Mouse (Mus musculus) spleen, adult 18-20 months (tissue): ENCODE measurements around the gene Fes.
A peak's percentile ranks its signal among the peaks of the same experiment; 100 is the strongest.

Source experiments
- DNase-seq, 2 experiments: peaks; one replicate each; pipeline ENCODE4 v3.0.0; 2022; ENCODE audit warnings: mixed read lengths in 2 of 2

Fes gene

DNA sequence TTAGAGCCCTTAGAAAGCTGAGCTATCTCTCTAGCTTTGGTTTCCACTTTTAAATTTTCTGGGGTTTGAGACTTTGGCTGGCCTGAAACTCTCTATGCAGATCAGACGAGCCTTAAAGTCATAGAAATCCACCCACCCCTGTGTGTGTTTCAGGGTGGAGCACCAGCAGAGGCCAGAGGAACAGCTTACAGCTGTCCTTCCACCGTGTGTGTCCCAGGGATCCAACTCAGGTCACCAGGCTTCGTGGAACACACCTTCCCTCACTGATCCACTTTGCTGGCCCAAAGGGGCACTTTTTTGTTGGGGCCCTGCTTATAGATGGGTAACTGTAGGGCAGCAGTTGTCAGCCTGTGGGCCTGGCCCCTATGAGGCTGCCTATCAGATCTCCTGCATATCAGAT lies 13.5 kb downstream of the Fes start:
- no peak for DNase-seq

DNA sequence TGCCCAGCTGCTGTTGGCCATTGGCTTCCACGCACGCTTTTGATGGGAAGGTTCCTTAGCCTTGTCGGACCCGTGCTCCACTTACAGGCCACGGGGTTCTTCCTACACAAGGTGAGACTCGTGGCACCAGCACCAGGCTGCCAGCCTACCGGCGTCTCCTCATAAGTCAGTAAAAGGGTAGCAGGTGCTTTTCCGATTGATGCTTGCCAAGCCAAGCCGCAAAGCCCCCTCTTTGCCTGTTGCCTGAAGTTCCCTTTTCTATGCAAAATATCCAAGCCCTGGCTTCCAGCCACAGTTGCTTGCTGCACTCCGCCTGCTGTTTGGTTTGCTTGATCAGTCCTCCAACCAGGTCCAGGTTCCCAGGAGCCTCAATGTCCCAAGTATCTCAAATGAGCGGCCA lies 13.9 kb downstream of the Fes start:
- peak in 1 of 2 experiments; percentile 33 for DNase-seq

DNA sequence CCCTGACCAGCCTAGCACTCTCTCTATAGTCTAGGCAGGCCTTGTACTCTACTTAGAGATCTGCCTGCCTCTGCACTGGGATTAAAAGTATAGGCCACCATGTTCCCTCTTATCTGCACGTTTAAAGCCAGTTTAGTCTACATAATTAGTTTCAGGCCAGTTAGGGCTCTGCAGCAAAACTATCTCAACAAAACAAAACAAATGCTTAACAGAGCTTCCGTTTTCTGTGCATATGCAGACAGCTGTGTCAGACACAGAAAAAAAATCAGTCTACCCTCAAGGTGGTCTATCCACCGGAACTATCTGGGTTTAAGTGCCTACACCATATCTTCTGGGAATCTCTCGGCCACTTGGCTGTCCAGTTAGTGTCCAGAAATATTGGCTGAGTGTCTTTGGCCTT lies 14.4 kb downstream of the Fes start:
- DNase-seq = no peak

DNA sequence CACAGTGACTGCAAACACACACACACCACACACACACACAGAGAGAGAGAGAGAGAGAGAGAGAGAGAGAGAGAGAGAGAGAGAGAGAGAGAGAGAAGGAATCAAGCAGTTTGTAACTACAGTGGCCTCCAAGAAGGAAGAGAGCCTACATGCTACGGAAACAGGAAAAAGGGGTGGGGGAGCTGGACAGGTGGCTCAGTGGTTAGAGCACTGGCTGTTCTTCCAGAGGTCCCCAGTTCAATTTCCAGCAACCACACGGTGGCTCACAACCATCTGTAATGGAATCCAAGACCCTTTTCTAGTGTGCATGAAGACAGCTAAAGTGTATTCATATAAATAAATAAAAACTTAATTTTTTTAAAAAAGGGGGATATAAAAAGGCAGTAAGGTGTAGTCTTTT lies 15.1 kb downstream of the Fes start:
- DNase-seq = no peak

DNA sequence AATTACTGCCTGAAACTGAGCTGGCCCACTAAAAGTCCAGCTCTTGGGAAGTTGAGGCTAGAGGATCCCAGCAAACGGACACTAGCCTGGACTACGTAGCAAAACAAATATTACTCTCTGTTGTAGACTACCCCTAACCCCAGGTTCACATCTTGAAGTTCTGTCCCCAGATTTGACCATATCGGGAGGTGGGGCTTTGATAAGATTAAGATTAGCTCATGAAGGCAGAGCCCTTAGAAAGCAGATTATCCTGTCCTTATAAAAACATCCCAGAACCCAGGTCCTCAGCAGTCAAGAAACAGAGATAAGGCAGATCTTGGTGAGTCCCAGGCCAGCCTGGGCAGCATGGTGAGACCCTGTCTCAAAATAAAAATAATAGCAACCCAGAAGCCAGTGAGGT lies 15.6 kb downstream of the Fes start:
- no peak for DNase-seq

DNA sequence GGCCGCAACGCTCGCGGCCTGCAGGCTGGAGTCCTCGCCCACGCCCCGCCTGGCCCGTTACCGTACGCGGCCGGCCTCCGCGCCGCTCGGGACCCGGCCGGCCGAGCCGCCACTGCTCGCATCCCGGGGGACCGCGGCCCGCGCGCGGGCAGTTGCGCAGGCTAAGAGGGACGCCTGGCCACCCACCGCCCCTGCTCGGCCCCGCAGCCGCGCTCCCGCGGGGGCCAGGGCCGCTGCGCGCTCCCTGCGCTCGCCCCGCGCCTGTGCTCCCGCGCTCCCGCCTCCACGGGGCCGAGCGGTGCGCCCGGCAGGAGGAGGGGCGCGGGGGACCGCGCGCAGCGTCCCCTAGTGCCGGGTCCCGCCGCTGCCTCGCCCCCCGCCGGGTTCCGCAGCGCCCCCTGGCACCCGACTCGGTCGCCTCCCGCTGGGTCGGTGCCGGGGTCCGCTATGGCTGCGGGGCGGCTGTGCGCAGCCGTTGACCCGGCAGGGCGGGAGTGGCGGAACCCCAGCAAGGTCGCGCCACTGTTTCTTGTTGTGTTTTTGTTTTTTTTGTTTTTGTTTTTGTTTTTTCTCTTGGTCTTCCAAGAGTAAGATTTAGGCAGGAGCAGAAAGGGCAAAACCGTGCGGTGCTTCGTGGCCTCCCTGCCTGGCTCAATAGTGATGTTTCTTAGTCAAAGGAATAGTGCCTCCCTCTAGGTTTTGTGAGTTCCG lies 16.6 kb downstream of the Fes start, which contains the start of gene Man2a2:
Gene Man2a2 (minus strand): TSS at position 335 of the 711 bp plus-strand sequence.
- peak; percentile 72 to 89 for DNase-seq

DNA sequence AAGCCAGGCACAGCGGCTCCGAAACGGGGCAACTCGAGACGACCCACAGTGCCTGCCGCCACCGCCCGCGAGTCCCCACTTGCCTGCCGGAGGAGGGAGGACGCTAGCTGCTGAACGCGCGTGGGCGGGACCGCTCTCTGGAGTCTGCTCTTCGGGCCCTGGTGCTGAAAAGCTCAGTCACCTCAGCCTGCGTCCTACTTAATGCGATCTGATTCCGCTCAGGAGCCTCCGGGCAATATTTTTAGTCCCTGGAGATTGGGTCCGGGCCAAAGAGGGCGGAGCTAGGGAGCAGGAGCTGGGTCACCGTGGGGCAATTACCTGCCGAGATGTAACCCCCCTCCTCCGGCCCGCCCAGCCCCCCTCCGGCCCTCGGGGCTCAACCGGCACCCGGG lies 17.1 kb downstream of the Fes start:
- peak; percentile 77 to 81 for DNase-seq

DNA sequence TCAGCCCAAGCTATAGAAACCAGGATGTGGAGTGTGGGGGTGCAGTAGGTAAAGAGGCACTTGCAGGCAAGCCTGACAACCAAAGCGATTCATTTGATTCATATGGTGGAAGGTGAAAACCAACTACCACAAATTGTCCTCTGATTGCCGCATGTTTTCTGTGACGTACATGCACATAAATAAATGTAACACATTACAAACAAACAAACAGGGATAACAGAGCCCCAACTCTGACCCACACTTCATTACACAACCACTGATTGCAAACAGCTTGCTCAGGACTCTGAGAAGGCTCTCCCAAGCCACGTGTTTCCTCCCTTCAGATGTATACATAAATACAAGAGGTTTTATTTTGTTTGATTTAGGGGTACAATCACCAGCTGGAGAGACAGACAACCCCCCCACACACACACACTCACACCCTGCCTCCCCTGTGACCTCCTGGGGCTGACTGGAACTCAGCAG lies 17.7 kb downstream of the Fes start:
- no peak for DNase-seq

DNA sequence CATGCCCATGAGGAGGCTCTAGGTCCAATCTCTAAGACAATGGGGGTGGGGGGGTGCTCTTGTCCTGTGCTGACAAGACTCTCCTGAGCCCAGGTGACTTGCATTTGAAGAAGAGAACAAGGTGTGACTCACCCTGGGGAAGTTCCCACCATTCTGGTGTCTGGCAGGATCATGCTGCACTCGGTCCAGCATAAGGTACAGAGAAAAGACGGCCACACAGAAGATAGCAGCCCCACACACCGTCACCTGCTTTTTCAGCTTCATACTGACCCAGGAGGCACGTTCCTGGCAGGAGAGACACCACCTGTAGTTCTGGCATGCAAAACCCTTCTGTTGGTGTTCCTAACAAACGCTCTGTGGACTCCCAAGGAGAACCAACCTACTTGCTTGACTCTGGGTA lies 18.3 kb downstream of the Fes start:
- no peak for DNase-seq

DNA sequence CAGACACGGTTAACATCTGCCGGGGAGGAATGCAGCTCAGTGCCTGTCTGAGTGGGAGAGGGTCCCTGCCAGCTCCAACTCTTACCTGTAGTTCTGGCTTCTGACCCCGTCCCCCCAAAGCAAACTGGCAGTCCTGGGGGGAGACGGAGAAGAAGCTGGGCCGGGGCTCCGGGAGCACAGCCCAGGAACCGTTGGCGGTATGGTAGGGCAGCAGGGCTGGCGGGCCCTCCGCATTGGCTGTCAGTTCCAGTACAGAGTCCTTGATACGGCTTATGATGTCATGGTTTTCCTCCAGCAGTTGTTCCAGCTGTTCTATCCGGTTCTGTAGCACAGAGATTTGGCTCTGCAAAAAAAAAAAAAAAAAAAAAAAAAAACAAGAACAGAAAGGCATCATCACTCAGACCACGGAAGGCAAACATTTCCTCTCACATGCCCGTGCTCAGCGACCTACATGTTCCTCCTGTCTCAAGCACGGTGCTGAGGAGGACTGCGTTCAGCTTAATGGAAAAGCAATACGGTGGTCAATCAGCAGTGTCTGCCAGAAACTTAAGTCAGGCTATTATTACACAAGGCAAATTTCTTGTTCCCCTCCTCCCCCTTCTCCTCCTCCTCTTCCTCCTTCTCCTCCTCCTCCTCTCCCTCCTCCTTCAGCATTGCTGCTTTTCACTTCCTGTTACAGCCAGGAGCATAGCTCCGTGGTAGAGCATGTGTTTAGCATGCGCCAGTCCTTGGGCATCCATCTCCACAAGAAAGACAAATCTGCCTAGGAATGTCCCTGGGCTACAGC lies 18.9 kb downstream of the Fes start:
- DNase-seq = no peak

DNA sequence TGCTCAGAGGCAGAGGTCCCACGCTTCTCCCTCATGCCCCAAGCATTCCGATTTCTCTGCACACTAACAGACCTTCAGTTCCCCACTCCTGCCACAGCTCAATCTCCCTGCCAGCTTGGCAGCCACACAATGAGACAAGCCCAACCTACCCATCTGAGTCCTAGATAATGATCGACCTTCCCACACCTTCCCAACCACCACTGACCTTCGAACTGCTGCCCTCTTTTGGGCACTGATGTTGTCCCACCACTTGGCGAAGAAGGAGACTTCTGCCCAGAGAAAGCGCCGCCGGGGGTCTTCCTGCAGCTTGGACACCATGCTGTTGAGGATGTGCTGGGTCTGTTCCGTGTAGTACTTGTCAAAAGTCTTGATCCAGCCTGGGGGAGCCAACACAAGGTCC lies 19.7 kb downstream of the Fes start:
- no peak for DNase-seq

DNA sequence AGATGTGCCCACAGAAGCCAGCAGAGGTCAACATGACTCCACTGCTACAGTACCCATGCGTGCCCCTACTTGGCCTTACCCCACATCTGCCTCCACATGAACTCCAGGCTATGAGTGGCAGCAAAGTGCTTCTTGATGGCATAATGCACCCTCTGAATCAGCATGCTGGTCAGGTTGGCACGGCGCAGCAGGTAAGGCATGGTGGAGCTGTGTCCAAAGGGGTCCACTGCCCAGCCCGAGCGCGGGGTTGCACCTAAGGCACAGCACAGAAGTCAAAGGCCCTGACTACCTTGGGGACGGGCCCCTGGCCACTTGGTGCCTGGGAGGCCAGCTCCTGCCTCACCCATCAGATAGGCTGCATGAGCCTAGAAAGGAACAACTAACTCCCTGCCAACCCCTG lies 20.5 kb downstream of the Fes start:
- DNase-seq = no peak

DNA sequence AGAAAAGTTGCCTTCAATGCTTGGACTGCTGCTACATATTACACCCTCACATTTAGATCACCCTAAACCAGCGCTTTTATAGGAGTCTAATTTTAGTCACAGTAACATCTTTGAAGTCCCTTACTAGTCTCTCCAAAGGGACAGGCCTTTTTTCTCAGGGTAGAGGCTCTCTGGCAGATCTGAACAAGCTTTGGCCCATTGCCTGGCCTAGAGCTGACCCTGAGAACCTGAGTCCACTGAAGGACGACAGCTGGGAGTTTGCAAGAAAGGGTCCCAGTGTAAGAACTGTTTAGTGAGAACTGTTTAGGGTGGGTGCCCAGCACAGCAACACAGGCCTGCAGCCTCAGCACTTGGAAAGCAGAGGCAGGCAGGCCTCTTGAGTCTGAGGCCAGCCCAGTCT lies 22.0 kb downstream of the Fes start:
- DNase-seq = no peak

DNA sequence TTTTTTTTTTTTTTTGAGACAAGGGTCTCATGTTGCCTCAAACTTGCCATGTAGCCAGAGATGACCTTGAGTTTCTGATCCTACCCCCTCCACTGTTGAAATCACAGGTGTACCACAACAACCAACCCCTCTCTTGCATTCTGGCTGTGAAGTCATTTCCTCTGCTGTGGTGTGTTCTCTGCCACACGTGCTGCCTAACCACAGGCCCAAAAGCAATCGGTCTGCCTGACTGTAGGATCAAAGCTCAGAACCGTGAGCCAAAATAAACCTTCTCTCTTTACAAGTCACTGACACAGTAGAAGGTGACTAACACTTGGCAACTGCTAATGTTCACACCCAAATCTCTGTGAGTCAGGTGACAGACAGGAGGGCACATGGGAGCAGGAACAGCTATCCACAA lies 27.3 kb downstream of the Fes start:
- DNase-seq = no peak

DNA sequence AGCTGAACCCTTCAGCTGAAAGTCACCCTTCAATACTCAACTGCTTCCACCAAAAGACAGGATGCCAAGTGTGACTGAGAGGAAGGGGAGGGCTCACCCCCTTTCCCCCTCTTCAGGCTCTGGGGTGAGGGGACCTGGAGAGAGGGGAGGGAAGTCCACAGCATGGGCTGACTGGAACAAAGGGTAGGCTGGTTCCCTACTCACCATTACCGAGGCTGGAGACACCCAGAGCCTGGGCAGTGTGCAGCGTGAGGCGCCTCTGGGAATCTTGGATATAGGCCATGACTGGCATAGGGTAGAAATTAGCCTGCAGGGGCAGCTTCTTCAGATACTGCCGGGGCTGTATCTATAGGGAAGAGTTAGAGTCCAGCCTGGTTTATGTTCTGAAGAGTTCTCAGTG lies 29.7 kb downstream of the Fes start:
- DNase-seq = no peak

DNA sequence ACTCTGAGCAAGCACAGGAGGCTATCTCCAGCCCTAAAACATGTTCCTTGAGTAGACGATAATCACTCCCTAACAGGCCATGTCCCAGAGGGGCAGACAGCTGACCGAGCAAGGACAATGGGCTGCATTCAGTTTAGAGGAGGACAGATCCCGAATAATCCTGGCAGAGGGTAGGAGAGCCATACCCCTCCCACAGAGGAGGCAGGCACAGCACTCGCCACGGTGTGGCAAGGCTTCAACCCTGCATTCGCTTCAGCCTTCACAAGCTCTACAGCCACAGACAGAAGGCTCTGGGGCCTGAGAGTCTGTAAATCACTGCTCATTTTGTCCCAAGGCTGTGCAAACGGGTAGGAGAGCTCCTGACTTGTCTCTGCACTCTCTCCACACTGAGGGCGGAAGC lies 30.6 kb downstream of the Fes start:
- DNase-seq = no peak

DNA sequence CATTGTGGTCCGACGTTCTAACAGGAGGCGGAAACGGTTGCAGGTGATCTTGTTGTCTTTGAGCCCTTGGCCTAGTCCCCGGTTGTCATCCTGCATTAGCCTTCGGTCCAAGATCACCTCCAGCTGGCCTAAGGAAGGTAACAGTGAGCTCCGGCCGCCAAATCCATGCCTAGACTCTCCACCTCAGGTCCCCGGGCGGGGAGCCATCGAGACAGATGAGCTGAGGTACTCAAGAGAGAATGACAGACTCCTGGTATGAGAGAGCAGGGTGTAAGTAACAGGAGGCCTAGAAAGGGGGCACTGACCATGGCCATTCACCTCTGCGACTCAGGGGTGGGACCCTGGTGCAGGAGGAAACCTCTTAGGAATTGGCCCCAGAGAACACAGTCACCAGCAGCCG lies 31.4 kb downstream of the Fes start:
- no peak for DNase-seq

DNA sequence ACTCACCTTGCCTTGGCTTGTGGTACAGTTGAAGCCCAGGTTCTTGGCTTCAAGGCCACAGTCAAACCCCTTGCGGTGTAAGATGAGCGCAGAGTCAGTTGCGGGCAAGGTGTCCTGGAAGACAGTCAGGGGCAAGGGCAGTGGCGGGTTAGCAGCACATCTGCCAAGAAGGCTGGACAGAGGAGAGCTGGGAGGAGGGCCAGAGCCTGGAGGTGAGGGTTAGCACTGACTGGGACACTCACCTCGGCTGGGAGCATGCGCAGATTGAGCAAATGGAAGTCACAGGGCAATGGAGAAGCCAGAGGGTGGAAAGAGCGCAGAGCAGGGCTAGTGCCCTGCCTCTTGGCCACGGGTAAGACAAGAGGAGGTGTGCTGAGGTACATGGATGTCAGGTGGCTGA lies 34.8 kb downstream of the Fes start:
- DNase-seq = no peak

DNA sequence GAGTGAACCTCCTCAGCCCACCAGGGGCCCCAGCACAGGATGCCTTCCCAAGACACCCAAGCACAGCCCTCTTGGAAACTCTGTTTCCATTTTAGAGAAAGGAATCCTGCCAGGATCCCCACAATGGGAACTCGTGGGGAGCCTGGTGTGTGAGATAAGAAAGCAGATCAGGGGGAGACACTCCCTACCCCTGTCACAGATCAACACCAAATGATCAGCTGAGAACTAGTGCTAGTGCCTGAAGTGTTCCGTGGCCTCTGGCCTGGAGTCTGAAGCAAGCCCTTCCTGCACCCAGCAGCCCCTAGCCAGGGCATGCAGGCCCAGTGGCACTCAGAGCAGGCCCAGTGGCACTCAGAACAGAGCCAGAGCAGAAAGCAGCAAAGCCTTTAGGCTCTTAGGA lies 36.9 kb downstream of the Fes start:
- DNase-seq = no peak

DNA sequence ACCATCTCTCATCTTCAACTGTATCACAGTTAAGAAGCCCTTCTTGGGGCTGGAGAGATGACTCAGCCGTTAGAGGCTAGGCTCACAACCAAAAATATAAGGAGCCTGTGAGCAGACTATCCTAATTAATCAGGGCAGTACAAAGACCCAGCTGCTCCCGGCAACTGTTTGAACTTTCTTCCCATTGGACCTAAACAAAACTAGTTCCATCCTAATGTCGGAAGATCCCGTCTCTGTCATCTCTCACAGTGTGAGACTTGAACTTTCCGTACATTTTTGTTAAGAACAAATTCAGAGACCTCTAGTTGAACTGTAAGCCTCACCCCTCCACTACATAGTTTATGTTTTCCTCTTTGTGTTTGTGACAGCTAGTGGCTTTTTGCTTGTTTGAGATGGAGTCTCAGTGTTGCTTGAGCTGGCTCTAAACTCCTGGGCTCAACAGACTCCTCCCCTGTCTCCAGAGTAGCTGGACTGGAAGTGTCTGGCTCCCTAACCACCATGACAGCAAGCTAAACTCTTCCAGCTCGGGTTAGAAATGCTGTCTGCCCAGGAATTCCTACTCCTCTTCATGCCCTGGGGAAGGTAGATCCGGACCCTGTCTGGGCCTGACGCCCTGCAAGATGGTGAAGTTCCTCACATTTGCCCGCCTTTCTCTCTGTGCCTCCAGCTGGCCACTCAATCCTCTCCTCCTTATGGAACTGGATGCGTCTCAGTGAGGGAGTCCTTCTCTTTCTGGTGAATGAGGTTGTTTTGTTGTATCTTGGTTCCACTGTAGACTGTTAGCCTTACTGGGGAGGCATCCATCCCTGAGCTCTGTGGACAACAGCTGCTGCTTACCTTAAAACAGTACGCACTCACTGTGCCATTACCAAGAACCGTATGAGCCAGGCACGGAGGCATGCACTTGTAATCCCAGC lies 39.8 kb downstream of the Fes start:
- no peak for DNase-seq

DNA sequence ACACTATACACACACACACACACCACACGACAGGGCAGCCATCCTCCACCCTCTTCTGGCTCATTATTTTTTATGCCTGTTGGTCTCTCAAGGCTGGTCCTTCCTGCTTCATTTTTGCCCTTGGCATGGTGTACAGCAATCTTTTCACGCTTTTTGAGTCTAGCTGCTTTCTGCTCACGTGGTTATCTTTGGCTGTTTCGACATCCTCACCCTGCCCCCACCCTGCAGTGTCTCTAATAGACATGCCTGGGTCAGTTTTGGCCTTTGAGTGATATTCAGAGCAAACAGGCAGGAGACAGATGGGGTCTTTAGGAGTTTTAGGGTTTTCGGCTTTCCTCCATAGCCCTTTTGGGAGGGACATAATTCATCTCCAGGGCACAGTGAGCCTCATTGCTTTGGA lies 40.9 kb downstream of the Fes start:
- no peak for DNase-seq

DNA sequence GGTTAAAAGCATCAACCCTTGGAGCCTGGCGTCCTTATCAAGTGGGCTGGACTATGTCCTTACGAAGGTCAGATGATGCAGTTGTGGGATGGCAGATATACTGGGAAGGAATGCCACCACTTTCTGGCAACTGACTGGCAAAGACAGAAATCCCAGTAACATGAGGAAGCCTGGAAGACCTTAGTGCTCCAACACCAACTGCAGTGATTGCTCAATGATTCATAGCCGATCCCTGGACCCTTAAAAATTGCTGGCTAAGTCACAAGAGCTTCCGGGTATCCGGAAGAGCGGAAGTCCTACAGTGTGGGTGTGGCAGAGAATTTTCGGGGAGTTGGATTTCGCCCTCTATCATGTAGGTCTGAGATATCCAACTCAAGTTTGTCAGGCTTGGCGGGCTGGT lies 41.6 kb downstream of the Fes start:
- no peak for DNase-seq

DNA sequence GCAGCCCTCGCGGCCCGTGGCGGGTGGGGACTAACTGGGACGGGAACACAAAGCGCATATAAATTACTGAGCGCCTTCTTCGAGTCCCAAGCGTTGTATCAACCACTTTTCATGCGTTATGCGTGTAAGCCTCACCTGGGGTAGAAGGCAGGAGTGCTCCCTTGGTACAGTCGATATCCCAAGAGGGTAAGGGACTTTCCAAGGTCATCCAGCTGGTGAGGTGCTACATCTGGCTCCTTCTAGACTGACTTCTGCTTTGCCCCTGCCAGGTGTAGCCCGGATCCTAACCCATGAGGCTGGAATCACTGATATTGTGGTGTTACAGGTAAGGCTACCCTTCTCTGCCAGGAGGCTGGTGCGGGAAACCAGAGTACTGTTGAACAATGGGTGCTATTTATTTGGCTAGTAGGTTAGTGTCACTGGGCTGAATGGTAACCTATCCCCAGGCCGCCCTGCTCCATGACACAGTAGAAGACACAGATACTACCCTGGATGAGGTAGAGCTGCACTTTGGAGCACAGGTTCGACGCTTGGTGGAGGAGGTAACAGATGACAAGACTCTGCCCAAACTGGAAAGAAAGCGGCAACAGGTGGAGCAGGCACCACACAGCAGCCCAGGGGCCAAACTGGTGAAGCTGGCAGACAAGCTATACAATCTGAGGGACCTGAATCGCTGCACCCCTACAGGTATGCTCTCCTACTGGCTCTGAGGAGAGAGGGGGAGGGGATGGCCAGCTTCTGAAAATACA lies 44.3 kb downstream of the Fes start:
- DNase-seq = no peak
